8 mouse cellular contexts compared by ENCODE assay signal in genomic region chr2:129801231-129802029, GRCm38 (mm10). TPM values are rescaled to one million over a fixed set of nuclear protein-coding genes. Genes with fewer than 3 reads are reported as not detected.
DNase-seq lines count a peak whose midpoint lies in the region; ATAC-seq and TF ChIP-seq lines count a peak whose summit lies in the region.

No protein-coding gene starts in this region.

- under 1% methylated on average over 73 of the region's 73 CpGs for WGBS in embryonic facial prominence, embryonic 12.5 days
- under 1% methylated on average over 73 of the region's 73 CpGs for WGBS in limb, embryonic 11.5 days
- WGBS in midbrain, embryonic 13.5 days, result under 1% methylated on average over 73 of the region's 73 CpGs
- WGBS in small intestine, adult 2 months, result under 1% methylated on average over 73 of the region's 73 CpGs

- H3K4me3 ChIP-seq in embryonic facial prominence, embryonic 12.5 days, result peak overlapping the region; percentile 95
- H3K4me3 ChIP-seq in limb, embryonic 11.5 days (ENCODE audit: low read depth, low read length), result peak overlapping the region; percentile 98
- H3K4me3 ChIP-seq in midbrain, embryonic 13.5 days (replicated peaks), result peak overlapping the region; percentile 80
- peak overlapping the region; percentile 92 for H3K4me3 ChIP-seq in small intestine, adult 2 months (ENCODE audit: low read depth, low read length)

- H3K9me3 ChIP-seq in embryonic facial prominence, embryonic 12.5 days, result no peaks in the 10 kb centered on the region
- H3K9me3 ChIP-seq in limb, embryonic 11.5 days (ENCODE audit: control insufficient read depth, low read length), result no peaks in the 10 kb centered on the region
- H3K9me3 ChIP-seq in midbrain, embryonic 13.5 days, result no peaks in the 10 kb centered on the region

- H3K4me1 ChIP-seq in embryonic facial prominence, embryonic 12.5 days, result peaks cover 22% of the 10 kb centered on the region
- H3K4me1 ChIP-seq in limb, embryonic 11.5 days (ENCODE audit: control insufficient read depth, insufficient read depth, low read length), result peaks cover 13% of the 10 kb centered on the region
- peaks cover 50% of the 10 kb centered on the region for H3K4me1 ChIP-seq in midbrain, embryonic 13.5 days (replicated peaks)
- peaks cover 9% of the 10 kb centered on the region; the same call in 1 of the 2 replicates for H3K4me1 ChIP-seq in small intestine, adult 2 months (ENCODE audit: control insufficient read depth, insufficient read depth, insufficient read length, low read length)

- peak; percentile 70 for ATAC-seq in embryonic facial prominence, embryonic 12.5 days (ENCODE audit: insufficient number of reproducible peaks, insufficient read depth, low FRiP score, low TSS enrichment)
- peak; percentile 76 for ATAC-seq in limb, embryonic 11.5 days (ENCODE audit: insufficient number of reproducible peaks, low FRiP score, low TSS enrichment, low read depth)
- peak; percentile 85 for ATAC-seq in midbrain, embryonic 13.5 days

- peak; percentile 87 for DNase-seq in 3134 (ENCODE audit: extremely low read depth, insufficient read length, low spot score)
- peak; percentile 92 to 93 for DNase-seq in adrenal gland, postnatal 36 days
- peak; percentile 93 to 99 for DNase-seq in heart, adult 18-20 months
- DNase-seq in kidney, adult 18-20 months, result peak; percentile 95
- peak; percentile 92 for DNase-seq in limb, embryonic 11.5 days (ENCODE audit: low spot score)

- peak overlapping the region; percentile 93 for H3K9ac ChIP-seq in embryonic facial prominence, embryonic 12.5 days
- peak overlapping the region; percentile 91 for H3K9ac ChIP-seq in limb, embryonic 11.5 days (ENCODE audit: low read length)
- peak overlapping the region; percentile 95 for H3K9ac ChIP-seq in midbrain, embryonic 13.5 days (replicated peaks)

- H3K27me3 ChIP-seq in embryonic facial prominence, embryonic 12.5 days, result no peaks in the 10 kb centered on the region
- no peaks in the 10 kb centered on the region for H3K27me3 ChIP-seq in limb, embryonic 11.5 days (ENCODE audit: control insufficient read depth, insufficient read depth, low read length)
- H3K27me3 ChIP-seq in midbrain, embryonic 13.5 days, result no peaks in the 10 kb centered on the region
- H3K27me3 ChIP-seq in small intestine, adult 2 months (ENCODE audit: control insufficient read depth, insufficient read depth, low read length), result no peaks in the 10 kb centered on the region

- peak; percentile 0; the same call in 1 of the 2 replicates for TF ChIP-seq POLR2A in small intestine, adult 2 months (IDR thresholded peaks at IDR 0.05; ENCODE audit: low read depth, low read length)

- H3K36me3 ChIP-seq in embryonic facial prominence, embryonic 12.5 days, result peaks cover 13% of the 10 kb centered on the region
- H3K36me3 ChIP-seq in limb, embryonic 11.5 days (ENCODE audit: control insufficient read depth, insufficient read depth, low read length), result no peaks in the 10 kb centered on the region; the same call in none of the 2 replicates
- H3K36me3 ChIP-seq in midbrain, embryonic 13.5 days, result peaks cover 8% of the 10 kb centered on the region
- peaks cover 8% of the 10 kb centered on the region; the same call in 1 of the 2 replicates for H3K36me3 ChIP-seq in small intestine, adult 2 months (ENCODE audit: control insufficient read depth, insufficient read depth, low read length)

- H3K27ac ChIP-seq in embryonic facial prominence, embryonic 12.5 days, result peak overlapping the region; percentile 97
- H3K27ac ChIP-seq in limb, embryonic 11.5 days (replicated peaks; ENCODE audit: low read depth, low read length), result peak overlapping the region; percentile 95
- H3K27ac ChIP-seq in midbrain, embryonic 13.5 days, result peak overlapping the region; percentile 93
- H3K27ac ChIP-seq in small intestine, adult 2 months (ENCODE audit: insufficient read depth, low read depth, low read length), result peak overlapping the region; percentile 94

- no peak for TF ChIP-seq CTCF in small intestine, adult 2 months (IDR thresholded peaks at IDR 0.05; ENCODE audit: extremely low read depth, insufficient read length, insufficient replicate concordance, low read depth, low read length)

- peak overlapping the region; percentile 74 for H3K4me2 ChIP-seq in embryonic facial prominence, embryonic 12.5 days (replicated peaks)
- peak overlapping the region; percentile 83 for H3K4me2 ChIP-seq in limb, embryonic 11.5 days (ENCODE audit: low read depth, severe bottlenecking)
- peak overlapping the region; percentile 91 for H3K4me2 ChIP-seq in midbrain, embryonic 13.5 days (replicated peaks)

RNA-seq across cellular contexts. Expression of gene Stk35, which starts 1.1 kb away (rescaled TPM):
- 10 to 100 TPM; 25.1 to 30.1 TPM for total RNA-seq in adrenal gland, postnatal 36 days (2021)
- polyA plus RNA-seq in embryonic facial prominence, embryonic 12.5 days (2016; fragmentation: Nextera tagmentation; extraction: Ambion mirVana), result 19.2 and 21.4 TPM in 2 replicates
- 10 to 100 TPM; 11.7 to 14.3 TPM for total RNA-seq in heart, adult 18-20 months (2021)
- 20.5 and 21.1 TPM in 2 replicates for polyA plus RNA-seq in limb, embryonic 11.5 days (2014; fragmentation: Nextera tagmentation; extraction: Ambion mirVana)
- polyA plus RNA-seq in midbrain, embryonic 13.5 days (2015; fragmentation: Nextera tagmentation; extraction: Ambion mirVana), result 7.7 and 9.5 TPM in 2 replicates
- 9.2 and 16.7 TPM in 2 replicates for polyA plus RNA-seq in small intestine, adult 2 months (2012; rRNA removed)

Comparison
In these comparisons a context has a peak if more than half of its experiments do, and no peak if none do; other contexts are left out.
1. Peak in every context shown above with its lines: DNase-seq, ATAC-seq, H3K4me3 ChIP-seq and H3K27ac ChIP-seq.